Mouse (Mus musculus) CH12.LX (cell line): ENCODE data around the gene Vsig8.

ENCODE experiments used
- CTCF ChIP-seq, 2 experiments: IDR thresholded peaks in 1 of 2; conservative IDR thresholded peaks in 1 of 2; 2 replicates each; pipeline ENCODE4 v1.5.1; 2011 to 2012; ENCODE audit warnings: low read depth in 2 of 2, low read length in 2 of 2, improper control_type of control experiment in 1 of 2, inconsistent platforms in 1 of 2, mild to moderate bottlenecking in 1 of 2, moderate library complexity in 1 of 2
- EP300 ChIP-seq: IDR thresholded peaks from 2 replicates; pipeline ENCODE4 v1.6.1; 2011; ENCODE audit warnings: low read length, improper control_type of control experiment
- IRF4 ChIP-seq: IDR thresholded peaks from 2 replicates; pipeline ENCODE4 v1.6.1; 2014; ENCODE audit warnings: low read depth, mild to moderate bottlenecking, inconsistent platforms, low read length, improper control_type of control experiment
- JUN ChIP-seq: IDR thresholded peaks from 2 replicates; pipeline ENCODE4 v1.6.1; 2011; ENCODE audit warnings: low read depth, mild to moderate bottlenecking, low read length, improper control_type of control experiment, moderate library complexity; ENCODE audit not compliant: insufficient read depth
- JUND ChIP-seq: conservative IDR thresholded peaks from 2 replicates; pipeline ENCODE4 v1.6.1; 2011; ENCODE audit warnings: low read depth, low read length, improper control_type of control experiment
- MAZ ChIP-seq: IDR thresholded peaks from 2 replicates; pipeline ENCODE4 v1.6.1; 2012; ENCODE audit warnings: low read depth, mild to moderate bottlenecking, inconsistent platforms, low read length, improper control_type of control experiment, moderate library complexity
- MXI1 ChIP-seq: IDR thresholded peaks from 2 replicates; pipeline ENCODE4 v1.6.1; 2011; ENCODE audit warnings: mild to moderate bottlenecking, low read depth, low read length, improper control_type of control experiment
- MYC ChIP-seq: IDR thresholded peaks from 2 replicates; pipeline ENCODE4 v1.6.1; 2011; ENCODE audit warnings: low read depth, mild to moderate bottlenecking, improper control_type of control experiment, low read length
- NELFE ChIP-seq: IDR thresholded peaks from 2 replicates; pipeline ENCODE4 v1.6.1; 2011; ENCODE audit warnings: low read depth, low read length, improper control_type of control experiment
- NRF1 ChIP-seq: IDR thresholded peaks from 2 replicates; pipeline ENCODE4 v1.6.1; 2014; ENCODE audit warnings: low read depth, mild to moderate bottlenecking, inconsistent platforms, low read length, improper control_type of control experiment, moderate library complexity
- POLR2A ChIP-seq: IDR thresholded peaks from 2 replicates; pipeline ENCODE4 v1.6.1; 2011; ENCODE audit warnings: low read depth, mild to moderate bottlenecking, improper control_type of control experiment, low read length
- SIN3A ChIP-seq: IDR thresholded peaks from 2 replicates; pipeline ENCODE4 v1.6.1; 2012; ENCODE audit warnings: low read length, improper control_type of control experiment, inconsistent platforms
- TCF12 ChIP-seq: IDR thresholded peaks from 2 replicates; pipeline ENCODE4 v1.6.1; 2014; ENCODE audit warnings: low read depth, mild to moderate bottlenecking, inconsistent platforms, low read length, improper control_type of control experiment
- USF2 ChIP-seq: conservative IDR thresholded peaks from 2 replicates; pipeline ENCODE4 v1.6.1; 2011; ENCODE audit warnings: low read depth, low read length, improper control_type of control experiment

DNA sequence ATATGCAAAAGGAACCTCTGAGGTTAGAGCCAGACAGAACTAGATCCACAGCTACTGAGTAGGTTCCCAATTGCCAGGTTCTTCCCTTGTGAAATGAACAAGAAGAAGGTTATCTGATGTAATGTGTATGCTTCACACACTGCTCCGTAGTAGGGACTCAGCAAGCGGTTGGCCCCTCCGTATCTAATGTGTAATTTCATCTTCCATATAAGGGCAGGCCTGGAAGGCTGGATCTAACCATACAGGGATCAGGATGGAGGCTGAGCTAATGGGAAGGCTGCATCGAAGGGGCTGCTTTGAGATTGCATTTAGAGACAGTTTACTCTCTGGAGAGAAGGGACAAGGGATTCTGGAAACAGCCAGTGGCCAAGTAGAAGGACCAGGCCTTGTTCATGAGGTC is 12.0 kb downstream of the Vsig8 start:
- TF ChIP-seq SIN3A (no peak), NRF1 (no peak), JUND (no peak), EP300 (no peak), MAZ (no peak), CTCF (conservative IDR thresholded peaks at IDR 0.05 in 1 of 2, IDR thresholded peaks at IDR 0.05 in 1 of 2; ENCODE audit: low read depth in 2 of 2, low read length in 2 of 2) (no peak), TCF12 (no peak), MYC (no peak), MXI1 (no peak), NELFE (no peak), USF2 (no peak), IRF4 (no peak), POLR2A (no peak), JUN (no peak)
